Mouse (Mus musculus) heart, postnatal 0 days (tissue): ENCODE measurements around the gene Clcf1. TPM values are rescaled to one million over a fixed set of nuclear protein-coding genes. Genes with fewer than 3 reads are reported as not detected.

ENCODE experiments used
- ATAC-seq: fragments of 200-750 bp; cut with Nextera tagmentation; 2 replicates; pipeline ENCODE4 v1.8.0; 2017; ENCODE audit warnings: low read depth, moderate number of reproducible peaks, moderate library complexity; ENCODE audit not compliant: insufficient read depth
- DNase-seq: peaks from one replicate; pipeline ENCODE4 v3.0.0-alpha.2; 2016; ENCODE audit warnings: low spot score
- H3K27ac ChIP-seq: fragments of 300-500 bp; sonication (generic); 2 replicates; pipeline ENCODE4 v1.5.1; 2014; ENCODE audit warnings: low read depth, mild to moderate bottlenecking
- H3K27me3 ChIP-seq: fragments of 300-500 bp; sonication (generic); 2 replicates; pipeline ENCODE4 v1.6.1; 2014; ENCODE audit warnings: low read length, mixed read lengths; ENCODE audit not compliant: control insufficient read depth, insufficient read depth
- H3K36me3 ChIP-seq: fragments of 300-500 bp; sonication (generic); replicated peaks from 2 replicates; pipeline ENCODE4 v1.6.1; 2014; ENCODE audit warnings: low read length, mixed read lengths; ENCODE audit not compliant: control insufficient read depth, insufficient read depth
- H3K4me1 ChIP-seq: fragments of 300-500 bp; sonication (generic); 2 replicates; pipeline ENCODE4 v1.6.1; 2014; ENCODE audit warnings: antibody characterized with exemption; ENCODE audit not compliant: control insufficient read depth, insufficient read depth
- H3K4me2 ChIP-seq: fragments of 300-500 bp; sonication (generic); 2 replicates; pipeline ENCODE4 v1.6.1; 2014; ENCODE audit warnings: low read depth, mild to moderate bottlenecking, low read length, moderate library complexity
- H3K4me3 ChIP-seq: fragments of 300-500 bp; sonication (generic); 2 replicates; pipeline ENCODE4 v1.5.1; 2014; ENCODE audit warnings: low read depth, low read length
- H3K9ac ChIP-seq: fragments of 300-500 bp; sonication (generic); replicated peaks from 2 replicates; pipeline ENCODE4 v1.6.1; 2014; ENCODE audit warnings: low read depth, low read length, mixed read lengths
- H3K9me3 ChIP-seq: fragments of 300-500 bp; sonication (generic); replicated peaks from 2 replicates; pipeline ENCODE4 v1.6.1; 2016; ENCODE audit warnings: low read length; ENCODE audit not compliant: control insufficient read depth
- CTCF ChIP-seq: IDR thresholded peaks from 2 replicates; pipeline ENCODE4 v1.5.1; 2016; ENCODE audit warnings: antibody characterized with exemption, control low read depth, low read depth
- EP300 ChIP-seq: IDR thresholded peaks from 2 replicates; pipeline ENCODE4 v1.6.1; 2016; ENCODE audit warnings: antibody characterized with exemption, low read depth
- WGBS: fragments of 180-500 bp; shearing (Covaris S2); extraction: QIAGEN DNeasy Blood & Tissue Kit; methylation state at CpG from one replicate; pipeline ENCODE4 v1.1.7; 2014; 5-methylcytosine and 5-hydroxymethylcytosine counted together
- polyA plus RNA-seq: library from polyadenylated mRNA; unstranded; fragments of >200 nt; fragmentation: Nextera tagmentation; extraction: Ambion mirVana; gene quantifications from 2 replicates; pipeline ENCODE4 v1.2.1, GENCODE M21; 2015
- total RNA-seq: library from RNA; depleted of rRNA; stranded (reverse); fragments of >200 nt; gene quantifications from 2 replicates; pipeline ENCODE4 v1.2.3, GENCODE M21; 2014; ENCODE audit warnings: low replicate concordance

Clcf1 gene
- total and polyA plus RNA-seq, 2 experiments from 2014 or later, result 0.67 to 14.7 TPM

DNA sequence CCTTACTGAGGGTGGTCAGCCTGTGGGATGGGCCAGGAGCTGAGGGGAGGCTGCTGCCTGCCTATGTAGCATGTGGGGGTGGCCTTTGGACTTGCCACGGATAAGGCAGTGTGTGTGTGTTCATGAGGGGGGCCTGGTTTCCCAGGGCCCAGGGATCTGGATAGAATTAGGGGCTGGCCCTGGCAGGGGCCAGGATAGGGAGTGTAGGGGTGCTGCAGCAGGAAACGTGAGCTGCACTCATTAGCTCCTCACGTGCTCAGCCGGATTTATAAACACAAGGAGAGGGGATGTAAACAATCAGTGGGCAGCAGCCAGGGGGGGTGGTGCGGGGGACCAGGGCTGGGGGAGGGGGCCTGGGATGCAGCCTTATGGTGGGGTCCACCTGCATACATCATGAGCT is 3.1 kb downstream of the Clcf1 start:
- DNase-seq, result no peak
- Histone ChIP-seq H3K27me3 (peaks cover 35% of the 10 kb centered on the region), H3K36me3 (no peaks in the 10 kb centered on the region), H3K4me3 (no peak overlapping the region), H3K27ac (no peak overlapping the region), H3K4me1 (peaks cover 29% of the 10 kb centered on the region), H3K4me2 (no peak overlapping the region), H3K9me3 (no peaks in the 10 kb centered on the region), H3K9ac (no peak overlapping the region)
- no peak for TF ChIP-seq CTCF
- TF ChIP-seq EP300, result no peak
- 33% methylated on average over 5 of the region's 5 CpGs for WGBS
- ATAC-seq, result no peak

DNA sequence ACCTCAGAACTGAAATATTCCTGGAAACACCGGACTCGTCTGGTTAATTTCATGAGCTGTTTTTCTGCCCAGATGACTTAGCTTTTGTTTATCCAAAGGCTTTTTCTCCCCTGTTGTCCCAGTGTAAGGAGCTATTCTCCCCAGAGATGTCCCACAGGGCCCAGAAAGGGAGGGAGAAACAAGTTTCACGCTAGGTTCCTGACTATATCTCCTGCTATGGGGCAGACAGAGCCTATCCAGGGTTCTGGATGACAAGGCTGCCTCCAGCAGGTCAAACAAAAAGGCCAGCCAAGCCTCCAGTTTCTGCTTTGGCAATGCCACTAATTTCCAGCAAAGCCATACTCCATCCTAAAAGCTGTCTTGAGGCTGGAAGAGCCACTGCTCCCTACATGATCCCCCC is 3.8 kb downstream of the Clcf1 start:
- Histone ChIP-seq H3K27ac (no peak overlapping the region), H3K4me2 (no peak overlapping the region), H3K27me3 (peaks cover 30% of the 10 kb centered on the region), H3K9ac (no peak overlapping the region), H3K9me3 (no peaks in the 10 kb centered on the region), H3K4me1 (peaks cover 29% of the 10 kb centered on the region), H3K4me3 (no peak overlapping the region), H3K36me3 (no peaks in the 10 kb centered on the region)
- ATAC-seq (no peak), DNase-seq (no peak)
- TF ChIP-seq EP300, result no peak
- no peak for TF ChIP-seq CTCF
- 49% methylated on average over 3 of the region's 3 CpGs for WGBS

DNA sequence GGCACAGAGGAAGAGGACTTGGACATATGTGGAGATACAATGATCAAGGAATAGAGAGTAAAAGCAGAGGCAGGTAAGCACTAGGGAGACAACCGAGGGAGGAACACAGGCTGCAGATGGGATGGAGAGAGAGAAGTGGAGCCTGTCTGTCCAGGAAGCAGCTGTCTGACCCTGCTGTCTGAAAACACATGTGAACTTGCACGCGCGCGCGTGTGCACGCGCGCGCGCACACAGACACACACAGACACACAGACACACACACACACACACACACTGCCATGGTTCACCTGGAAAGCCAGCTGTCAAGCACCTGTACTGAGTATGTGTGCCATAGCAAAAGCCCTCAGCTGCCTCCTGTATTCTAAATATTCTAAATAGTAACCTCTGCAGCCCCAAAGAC is 4.3 kb downstream of the Clcf1 start:
- DNase-seq (no peak), ATAC-seq (no peak)
- no peaks in the 10 kb centered on the region for H3K36me3 ChIP-seq
- no peaks in the 10 kb centered on the region for H3K9me3 ChIP-seq
- no peak overlapping the region for H3K9ac ChIP-seq
- no peak overlapping the region for H3K4me2 ChIP-seq
- 88% methylated on average over 11 of the region's 11 CpGs for WGBS
- TF ChIP-seq EP300 (no peak), CTCF (no peak)
- no peak overlapping the region for H3K4me3 ChIP-seq
- peaks cover 29% of the 10 kb centered on the region for H3K4me1 ChIP-seq
- no peak overlapping the region for H3K27ac ChIP-seq
- peaks cover 26% of the 10 kb centered on the region for H3K27me3 ChIP-seq

DNA sequence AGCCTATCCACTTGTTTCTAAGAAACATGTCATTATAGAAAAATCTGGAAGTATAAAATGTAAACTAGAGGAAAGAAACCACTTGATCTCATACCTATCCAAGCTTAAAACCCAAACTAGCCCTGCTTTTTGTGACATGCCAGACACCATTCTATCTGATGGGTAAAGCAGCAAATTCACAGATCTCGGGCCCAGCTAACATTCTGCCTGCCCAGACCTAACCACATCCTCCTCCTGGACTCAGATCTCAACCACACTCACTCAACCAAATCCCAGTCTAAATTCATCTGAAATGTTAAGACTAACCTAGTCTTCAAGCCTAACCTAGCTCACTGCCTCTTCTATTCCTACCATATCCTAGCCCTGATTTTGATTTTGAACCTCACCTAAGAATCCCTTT is 4.7 kb downstream of the Clcf1 start:
- H3K9me3 ChIP-seq, result no peaks in the 10 kb centered on the region
- 69% methylated on average over 1 of the region's 1 CpGs for WGBS
- no peak for DNase-seq
- no peak overlapping the region for H3K4me3 ChIP-seq
- no peak for TF ChIP-seq EP300
- no peak for TF ChIP-seq CTCF
- peaks cover 21% of the 10 kb centered on the region for H3K27me3 ChIP-seq
- H3K4me2 ChIP-seq, result no peak overlapping the region
- peaks cover 29% of the 10 kb centered on the region for H3K4me1 ChIP-seq
- H3K27ac ChIP-seq, result no peak overlapping the region
- H3K9ac ChIP-seq, result no peak overlapping the region
- ATAC-seq, result no peak
- no peaks in the 10 kb centered on the region for H3K36me3 ChIP-seq

DNA sequence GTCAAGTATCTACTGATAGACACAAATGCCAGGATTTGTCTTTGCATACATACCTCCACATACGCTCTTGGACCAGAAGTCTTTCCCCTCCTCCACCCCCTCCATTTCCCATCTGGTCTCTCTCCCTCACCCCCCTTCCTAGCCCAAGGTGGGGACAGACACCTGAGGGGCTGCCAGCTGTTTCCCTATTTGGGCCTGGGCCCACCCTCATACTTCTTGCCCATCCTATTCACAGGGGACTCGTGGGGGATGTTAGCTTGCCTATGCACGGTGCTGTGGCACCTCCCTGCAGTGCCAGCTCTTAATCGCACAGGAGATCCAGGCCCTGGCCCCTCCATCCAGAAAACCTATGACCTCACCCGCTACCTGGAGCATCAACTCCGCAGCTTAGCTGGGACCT is 5.9 kb downstream of the Clcf1 start:
- no peak overlapping the region for H3K4me3 ChIP-seq
- H3K4me2 ChIP-seq, result no peak overlapping the region
- no peak overlapping the region for H3K9ac ChIP-seq
- no peak overlapping the region for H3K27ac ChIP-seq
- H3K27me3 ChIP-seq, result peaks cover 17% of the 10 kb centered on the region
- DNase-seq (no peak), ATAC-seq (no peak)
- peaks cover 25% of the 10 kb centered on the region for H3K4me1 ChIP-seq
- TF ChIP-seq EP300 (no peak), CTCF (no peak)
- no peaks in the 10 kb centered on the region for H3K9me3 ChIP-seq
- WGBS, result 74% methylated on average over 6 of the region's 6 CpGs
- no peaks in the 10 kb centered on the region for H3K36me3 ChIP-seq

DNA sequence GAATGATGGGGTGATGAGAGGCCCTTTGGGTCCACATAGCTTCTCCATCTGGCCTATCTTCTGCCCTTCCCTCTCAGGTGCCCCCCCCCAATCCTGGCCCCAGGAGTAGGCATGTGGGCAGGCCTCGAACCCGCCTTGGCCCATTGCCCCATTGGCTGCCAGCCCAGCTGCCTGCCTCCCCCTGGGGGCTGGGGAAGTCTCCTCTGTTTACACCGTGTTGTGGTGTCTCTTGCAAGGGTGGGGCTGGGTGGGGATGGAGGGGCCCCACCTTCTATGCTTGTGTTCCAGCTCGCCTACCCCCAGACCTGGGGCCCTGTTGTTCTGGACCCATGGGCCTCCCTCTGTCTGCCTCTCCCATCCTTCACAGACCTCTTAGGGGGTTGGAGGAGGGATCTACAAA is 6.4 kb downstream of the Clcf1 start:
- DNase-seq (no peak), ATAC-seq (no peak)
- Histone ChIP-seq H3K4me2 (no peak overlapping the region), H3K9me3 (no peaks in the 10 kb centered on the region), H3K9ac (0 out of 2 replicates have a peak overlapping the region, but pooled peaks have one; percentile 18), H3K27me3 (peaks cover 12% of the 10 kb centered on the region; the same call in 1 of the 2 replicates), H3K27ac (no peak overlapping the region), H3K36me3 (no peaks in the 10 kb centered on the region), H3K4me3 (no peak overlapping the region), H3K4me1 (peaks cover 21% of the 10 kb centered on the region)
- WGBS, result 47% methylated on average over 4 of the region's 4 CpGs
- TF ChIP-seq EP300 (no peak), CTCF (no peak)
